Mouse (Mus musculus) MEL (cell line): ENCODE measurements around the gene Ikzf2.

Experiments used
- CTCF ChIP-seq, 3 experiments: IDR thresholded peaks in 2 of 3; conservative IDR thresholded peaks in 1 of 3; 2 replicates each; pipeline ENCODE4 v1.5.1; 2011 to 2012; ENCODE audit warnings: low read length in 3 of 3, low read depth in 2 of 3, mild to moderate bottlenecking in 2 of 3, improper control_type of control experiment in 1 of 3, inconsistent platforms in 1 of 3, mixed read lengths in 1 of 3, moderate library complexity in 1 of 3; ENCODE audit not compliant: control insufficient read depth in 1 of 3, insufficient read depth in 1 of 3, poor library complexity in 1 of 3, severe bottlenecking in 1 of 3
- GATA1 ChIP-seq: IDR thresholded peaks from 2 replicates; pipeline ENCODE4 v1.6.1; 2011; ENCODE audit warnings: low read depth, low read length, improper control_type of control experiment
- MEF2A ChIP-seq: IDR thresholded peaks from 2 replicates; pipeline ENCODE4 v1.6.1; 2014; ENCODE audit warnings: low read depth, mild to moderate bottlenecking, inconsistent platforms, low read length, improper control_type of control experiment; ENCODE audit not compliant: poor library complexity, insufficient replicate concordance, severe bottlenecking; ENCODE audit errors: extremely low read depth
- SMC3 ChIP-seq: IDR thresholded peaks from 2 replicates; pipeline ENCODE4 v1.6.1; 2011; ENCODE audit warnings: low read depth, low read length, improper control_type of control experiment
- TAL1 ChIP-seq: IDR thresholded peaks from 2 replicates; pipeline ENCODE4 v1.6.1; 2012; ENCODE audit warnings: mild to moderate bottlenecking, inconsistent platforms, low read length, moderate library complexity, mixed read lengths

DNA sequence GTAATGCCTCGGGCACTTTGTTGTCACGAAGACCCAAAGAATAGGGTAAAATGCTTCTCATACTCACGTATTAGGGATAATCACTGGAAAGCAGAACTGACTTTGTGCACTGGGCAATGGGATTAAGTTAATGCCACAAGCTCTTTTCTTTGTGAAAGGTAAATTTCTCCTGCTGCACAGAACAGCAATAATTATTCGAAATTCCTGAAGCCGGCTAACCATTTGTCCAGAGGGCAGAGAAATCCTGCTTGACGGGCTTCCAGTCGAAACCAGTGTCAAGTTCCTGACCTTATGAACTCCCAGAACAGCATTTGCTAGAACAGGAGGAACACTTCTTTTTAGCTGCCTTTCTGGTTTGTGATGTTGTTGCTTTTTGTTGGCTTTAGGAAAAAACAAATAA is 198.0 kb downstream of the Ikzf2 start:
- TF ChIP-seq TAL1 (no peak), MEF2A (no peak), GATA1 (no peak), CTCF (IDR thresholded peaks at IDR 0.05 in 2 of 3, conservative IDR thresholded peaks at IDR 0.05 in 1 of 3; ENCODE audit: control insufficient read depth in 1 of 3, insufficient read depth in 1 of 3, low read depth in 2 of 3, low read length in 3 of 3, poor library complexity in 1 of 3, severe bottlenecking in 1 of 3) (no peak), SMC3 (no peak)
